Mouse (Mus musculus): ENCODE measurements around the gene Dhx32. TPM values are rescaled to one million over a fixed set of nuclear protein-coding genes. Genes with fewer than 3 reads are reported as not detected.
A peak's percentile ranks its signal among the peaks of the same experiment; 100 is the strongest.
"Not testable (repeated sequence)": the region's sequence is repeated elsewhere in the genome, so short reads cannot be mapped to it uniquely, and the experiment has no call there.

The Dhx32 gene
- total RNA-seq, 4 experiments from 2014 or later = 31.7 to 40.0 (median 39.2) TPM

- peak in 1 of 2 experiments; percentile 49 for DNase-seq (ENCODE audit: low spot score in 2 of 2)
Observed at GRCm38 (mm10) chr7:133729351-133729750, 53.2 kb downstream of the Dhx32 start.

GRCm38 (mm10) chr7:133727027-133727426 lies 55.5 kb downstream of the Dhx32 start:
- DNase-seq (ENCODE audit: low spot score in 2 of 2) = no peak

- no peak for DNase-seq (ENCODE audit: low spot score in 2 of 2)
Observed at GRCm38 (mm10) chr7:133725571-133725970, 57.0 kb downstream of the Dhx32 start.

GRCm38 (mm10) chr7:133724844-133725243 lies 57.7 kb downstream of the Dhx32 start:
- DNase-seq (ENCODE audit: low spot score in 2 of 2) = no peak

GRCm38 (mm10) chr7:133720616-133721015 lies 61.9 kb downstream of the Dhx32 start:
- DNase-seq (ENCODE audit: low spot score in 2 of 2) = no peak

- DNase-seq (ENCODE audit: low spot score in 2 of 2) = no peak
Observed at GRCm38 (mm10) chr7:133718580-133718979, 63.9 kb downstream of the Dhx32 start.

GRCm38 (mm10) chr7:133715387-133715786 lies 67.1 kb downstream of the Dhx32 start:
- no peak for DNase-seq (ENCODE audit: low spot score in 2 of 2)

GRCm38 (mm10) chr7:133707301-133707700 lies 75.2 kb downstream of the Dhx32 start:
- DNase-seq (ENCODE audit: low spot score in 2 of 2) = no peak

- no peak for DNase-seq (ENCODE audit: low spot score in 2 of 2)
Observed at GRCm38 (mm10) chr7:133703906-133704305, 78.6 kb downstream of the Dhx32 start.

- no peak for DNase-seq (ENCODE audit: low spot score in 2 of 2)
Observed at GRCm38 (mm10) chr7:133702333-133702732, 80.2 kb downstream of the Dhx32 start.

GRCm38 (mm10) chr7:133701366-133701765 lies 81.2 kb downstream of the Dhx32 start:
- no peak for DNase-seq (ENCODE audit: low spot score in 2 of 2)

- no peak for DNase-seq (ENCODE audit: low spot score in 2 of 2)
Observed at GRCm38 (mm10) chr7:133699885-133700284, 82.6 kb downstream of the Dhx32 start.

GRCm38 (mm10) chr7:133698021-133698709 lies 84.4 kb downstream of the Dhx32 start:
- no peak for DNase-seq (ENCODE audit: low spot score in 2 of 2)

GRCm38 (mm10) chr7:133685644-133686043 lies 96.9 kb downstream of the Dhx32 start:
- DNase-seq (ENCODE audit: low spot score in 2 of 2) = not testable (repeated sequence)

- DNase-seq (ENCODE audit: low spot score in 2 of 2) = no peak
Observed at GRCm38 (mm10) chr7:133684701-133685100, 97.8 kb downstream of the Dhx32 start.

- DNase-seq (ENCODE audit: low spot score in 2 of 2) = no peak
Observed at GRCm38 (mm10) chr7:133684110-133684509, 98.4 kb downstream of the Dhx32 start.

GRCm38 (mm10) chr7:133683626-133684025 lies 98.9 kb downstream of the Dhx32 start:
- DNase-seq (ENCODE audit: low spot score in 2 of 2) = no peak

- no peak for DNase-seq (ENCODE audit: low spot score in 2 of 2)
Observed at GRCm38 (mm10) chr7:133679961-133680360, 102.6 kb downstream of the Dhx32 start, which contains the start of gene Mmp21. Gene Mmp21 (minus strand): TSS chr7:133680061.

GRCm38 (mm10) chr7:133679439-133679838 lies 103.1 kb downstream of the Dhx32 start:
- DNase-seq (ENCODE audit: low spot score in 2 of 2) = no peak

- no peak for DNase-seq (ENCODE audit: low spot score in 2 of 2)
Observed at GRCm38 (mm10) chr7:133678716-133679115, 103.8 kb downstream of the Dhx32 start.

GRCm38 (mm10) chr7:133676002-133676401 lies 106.5 kb downstream of the Dhx32 start:
- no peak for DNase-seq (ENCODE audit: low spot score in 2 of 2)

Measured in layer of hippocampus, adult 8-10 months (tissue).